Mouse (Mus musculus): Measurements from ENCODE around the gene Zfp688. TPM values are rescaled to one million over a fixed set of nuclear protein-coding genes. Genes with fewer than 3 reads are reported as not detected.
"Not testable (repeated sequence)": the region's sequence is repeated elsewhere in the genome, so short reads cannot be mapped to it uniquely, and the experiment has no call there.

Zfp688 gene
- polyA plus RNA-seq, 1 experiment from 2014 or later, result 28.6 TPM

DNA sequence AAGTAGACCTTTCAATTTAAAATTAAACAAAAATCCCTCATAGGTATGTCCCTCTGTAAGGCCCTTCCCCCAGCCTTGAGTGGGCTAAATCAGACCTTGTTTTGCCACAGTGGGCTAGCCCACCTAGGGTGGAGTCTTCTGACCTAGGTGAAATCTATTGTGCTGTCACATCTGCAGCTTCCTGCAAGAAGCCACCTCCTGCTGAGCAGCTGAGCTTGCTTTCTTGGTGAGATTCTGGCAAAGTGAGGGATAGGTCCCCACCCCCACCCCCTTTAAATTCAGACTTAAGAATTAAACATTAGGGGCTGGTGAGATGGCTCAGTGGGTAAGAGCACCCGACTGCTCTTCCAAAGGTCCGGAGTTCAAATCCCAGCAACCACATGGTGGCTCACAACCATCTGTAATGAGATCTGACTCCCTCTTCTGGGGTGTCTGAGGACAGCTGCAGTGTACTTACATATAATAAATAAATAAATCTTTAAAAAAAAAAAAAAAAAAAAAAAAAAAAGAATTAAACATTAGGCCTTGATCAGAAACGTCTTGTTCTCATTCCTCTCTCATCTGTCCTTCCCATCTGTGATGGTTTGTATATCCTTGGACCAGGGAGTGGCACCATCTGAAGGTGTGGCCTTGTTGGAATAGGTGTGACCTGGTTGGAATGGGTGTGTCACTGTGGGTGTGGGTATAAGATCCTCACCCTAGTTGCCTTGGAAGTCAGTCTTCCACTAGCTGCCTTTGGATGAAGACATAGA lies 36.7 kb upstream of the Zfp688 start:
- H3K36me3 ChIP-seq (ENCODE audit: control insufficient read depth, insufficient read depth); H3K4me3 ChIP-seq (replicated peaks; ENCODE audit: low read length); H3K9me3 ChIP-seq (ENCODE audit: control insufficient read depth, low read length); H3K4me1 ChIP-seq (replicated peaks; ENCODE audit: control insufficient read depth, insufficient read depth, low read length); ATAC-seq; H3K4me2 ChIP-seq (ENCODE audit: low read length); H3K9ac ChIP-seq (replicated peaks; ENCODE audit: low read depth, low read length); H3K27ac ChIP-seq (ENCODE audit: low read length); H3K27me3 ChIP-seq (replicated peaks; ENCODE audit: control insufficient read depth, insufficient read depth, low read length): not testable (repeated sequence)
- 82% methylated on average over 3 of the region's 3 CpGs for WGBS

GRCm38 (mm10) chr7:127454905-127455304 lies 33.0 kb upstream of the Zfp688 start:
- no peak overlapping the region for H3K9ac ChIP-seq (replicated peaks; ENCODE audit: low read depth, low read length)
- H3K4me2 ChIP-seq (ENCODE audit: low read length), result no peak overlapping the region
- H3K36me3 ChIP-seq (ENCODE audit: control insufficient read depth, insufficient read depth), result peaks cover 10% of the 10 kb centered on the region
- no peaks in the 10 kb centered on the region for H3K9me3 ChIP-seq (ENCODE audit: control insufficient read depth, low read length)
- no peak overlapping the region for H3K27ac ChIP-seq (ENCODE audit: low read length)
- no peak overlapping the region for H3K4me3 ChIP-seq (replicated peaks; ENCODE audit: low read length)
- no peak for ATAC-seq
- no peaks in the 10 kb centered on the region for H3K27me3 ChIP-seq (replicated peaks; ENCODE audit: control insufficient read depth, insufficient read depth, low read length)
- peaks cover 21% of the 10 kb centered on the region for H3K4me1 ChIP-seq (replicated peaks; ENCODE audit: control insufficient read depth, insufficient read depth, low read length)
- WGBS, result 95% methylated on average over 7 of the region's 7 CpGs

DNA sequence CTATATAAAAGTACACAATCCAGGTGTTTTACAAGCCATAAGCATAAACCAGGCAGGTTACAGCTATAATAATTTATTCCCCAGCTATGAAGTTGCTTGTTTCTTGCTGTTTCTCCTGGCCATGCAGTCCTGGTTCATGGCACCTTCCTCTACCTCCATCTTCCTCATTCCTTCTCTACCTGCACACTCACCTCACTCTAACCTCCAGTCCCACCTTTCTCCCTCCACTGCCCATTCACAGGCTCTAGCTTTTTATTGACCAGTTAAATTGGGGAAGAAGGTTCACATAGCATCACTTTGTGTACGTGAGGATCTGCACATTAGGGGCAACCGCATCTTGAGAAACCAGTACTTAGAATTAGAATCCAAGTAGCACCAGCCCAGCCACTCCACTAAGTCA lies 31.2 kb upstream of the Zfp688 start:
- WGBS, result 91% methylated on average over 2 of the region's 2 CpGs
- Histone ChIP-seq H3K4me3 (replicated peaks; ENCODE audit: low read length) (no peak overlapping the region), H3K9me3 (ENCODE audit: control insufficient read depth, low read length) (no peaks in the 10 kb centered on the region), H3K4me2 (ENCODE audit: low read length) (no peak overlapping the region), H3K9ac (replicated peaks; ENCODE audit: low read depth, low read length) (no peak overlapping the region), H3K27ac (ENCODE audit: low read length) (no peak overlapping the region), H3K27me3 (replicated peaks; ENCODE audit: control insufficient read depth, insufficient read depth, low read length) (no peaks in the 10 kb centered on the region), H3K36me3 (ENCODE audit: control insufficient read depth, insufficient read depth) (peaks cover 10% of the 10 kb centered on the region), H3K4me1 (replicated peaks; ENCODE audit: control insufficient read depth, insufficient read depth, low read length) (peaks cover 29% of the 10 kb centered on the region)
- ATAC-seq, result no peak

GRCm38 (mm10) chr7:127449966-127450365 lies 28.1 kb upstream of the Zfp688 start:
- Histone ChIP-seq H3K27ac (ENCODE audit: low read length) (peak overlapping the region; percentile 57), H3K4me2 (ENCODE audit: low read length) (peak overlapping the region; percentile 81), H3K36me3 (ENCODE audit: control insufficient read depth, insufficient read depth) (peaks cover 5% of the 10 kb centered on the region), H3K4me1 (replicated peaks; ENCODE audit: control insufficient read depth, insufficient read depth, low read length) (peaks cover 36% of the 10 kb centered on the region), H3K9ac (replicated peaks; ENCODE audit: low read depth, low read length) (peak overlapping the region; percentile 52), H3K27me3 (replicated peaks; ENCODE audit: control insufficient read depth, insufficient read depth, low read length) (no peaks in the 10 kb centered on the region), H3K9me3 (ENCODE audit: control insufficient read depth, low read length) (no peaks in the 10 kb centered on the region), H3K4me3 (replicated peaks; ENCODE audit: low read length) (peak overlapping the region; percentile 97)
- no peak for ATAC-seq
- 74% methylated on average over 7 of the region's 7 CpGs for WGBS

GRCm38 (mm10) chr7:127448521-127449300 lies 26.8 kb upstream of the Zfp688 start, which contains the start of gene Zfp689:
TSS of gene Zfp689 (minus strand) at chr7:127449158.
- H3K4me2 ChIP-seq (ENCODE audit: low read length), result peak within 1 kb of the TSS; percentile 86
- H3K27me3 ChIP-seq (replicated peaks; ENCODE audit: control insufficient read depth, insufficient read depth, low read length), result no peaks in the 10 kb centered on the region
- ATAC-seq, result peak; percentile 94
- no peaks in the 10 kb centered on the region for H3K9me3 ChIP-seq (ENCODE audit: control insufficient read depth, low read length)
- H3K36me3 ChIP-seq (ENCODE audit: control insufficient read depth, insufficient read depth), result peaks cover 10% of the 10 kb centered on the region
- H3K27ac ChIP-seq (ENCODE audit: low read length), result peak within 1 kb of the TSS; percentile 94
- WGBS, result 0% methylated on average over 52 of the region's 54 CpGs
- H3K9ac ChIP-seq (replicated peaks; ENCODE audit: low read depth, low read length), result peak within 1 kb of the TSS; percentile 96
- H3K4me3 ChIP-seq (replicated peaks; ENCODE audit: low read length), result peak within 1 kb of the TSS; percentile 97
- H3K4me1 ChIP-seq (replicated peaks; ENCODE audit: control insufficient read depth, insufficient read depth, low read length), result peaks cover 36% of the 10 kb centered on the region

DNA sequence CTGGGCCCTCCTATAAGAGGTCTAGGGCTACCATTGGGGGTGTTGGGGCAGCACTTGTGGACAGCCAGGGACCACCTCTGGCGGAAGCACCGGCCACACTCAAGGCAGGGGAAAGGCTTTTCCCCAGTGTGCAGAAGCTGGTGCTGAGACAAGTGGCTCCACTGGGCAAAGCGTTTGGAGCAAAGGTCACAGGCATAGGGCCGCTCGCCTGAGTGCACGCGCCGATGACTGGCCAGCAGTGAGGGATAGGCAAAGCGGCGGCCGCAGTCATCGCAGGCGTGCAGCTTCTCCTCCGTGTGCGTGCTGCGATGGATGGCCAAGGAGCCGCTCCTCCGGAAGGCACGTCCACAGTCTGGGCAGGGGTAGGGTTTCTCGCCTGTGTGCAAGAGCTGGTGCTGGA lies 22.1 kb upstream of the Zfp688 start:
- no peaks in the 10 kb centered on the region for H3K27me3 ChIP-seq (replicated peaks; ENCODE audit: control insufficient read depth, insufficient read depth, low read length)

GRCm38 (mm10) chr7:127437724-127438123 lies 15.9 kb upstream of the Zfp688 start:
- Histone ChIP-seq H3K4me3 (replicated peaks; ENCODE audit: low read length) (no peak overlapping the region), H3K4me1 (replicated peaks; ENCODE audit: control insufficient read depth, insufficient read depth, low read length) (no peaks in the 10 kb centered on the region), H3K36me3 (ENCODE audit: control insufficient read depth, insufficient read depth) (peaks cover 5% of the 10 kb centered on the region; the same call in 1 of the 2 replicates), H3K9ac (replicated peaks; ENCODE audit: low read depth, low read length) (no peak overlapping the region), H3K27ac (ENCODE audit: low read length) (no peak overlapping the region), H3K4me2 (ENCODE audit: low read length) (no peak overlapping the region), H3K9me3 (ENCODE audit: control insufficient read depth, low read length) (no peaks in the 10 kb centered on the region; the same call in 1 of the 2 replicates), H3K27me3 (replicated peaks; ENCODE audit: control insufficient read depth, insufficient read depth, low read length) (no peaks in the 10 kb centered on the region)
- ATAC-seq, result no peak
- whole genome bisulfite sequencing, result 92% methylated on average over 3 of the region's 3 CpGs

More for the DNA sequence above, 22.1 kb upstream of the Zfp688 start:
- Histone ChIP-seq H3K9ac (replicated peaks; ENCODE audit: low read depth, low read length) (no peak overlapping the region), H3K36me3 (ENCODE audit: control insufficient read depth, insufficient read depth) (peaks cover 16% of the 10 kb centered on the region), H3K4me3 (replicated peaks; ENCODE audit: low read length) (no peak overlapping the region), H3K27ac (ENCODE audit: low read length) (no peak overlapping the region), H3K4me1 (replicated peaks; ENCODE audit: control insufficient read depth, insufficient read depth, low read length) (peaks cover 10% of the 10 kb centered on the region), H3K9me3 (ENCODE audit: control insufficient read depth, low read length) (no peaks in the 10 kb centered on the region), H3K4me2 (ENCODE audit: low read length) (no peak overlapping the region)
- WGBS, result 94% methylated on average over 20 of the region's 20 CpGs
- ATAC-seq, result no peak

DNA sequence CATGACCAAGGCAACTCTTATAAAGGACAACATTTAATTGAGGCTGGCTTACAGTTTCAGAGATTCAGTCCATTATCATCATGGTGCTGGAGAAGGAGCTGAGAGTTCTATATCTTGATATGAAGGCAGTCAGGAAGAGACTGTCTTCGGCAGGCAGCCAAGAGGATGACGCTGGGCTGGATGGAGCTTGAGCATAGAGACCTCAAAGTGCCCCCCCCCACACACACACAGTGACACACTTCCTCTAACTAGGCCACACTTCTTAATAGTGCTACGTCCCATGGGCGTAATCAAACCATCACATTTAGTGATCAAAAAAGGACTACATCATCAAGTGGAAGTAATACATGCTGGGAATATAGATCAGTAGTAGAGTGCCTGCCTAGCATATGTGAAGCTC lies 13.3 kb upstream of the Zfp688 start:
- H3K9ac ChIP-seq (replicated peaks; ENCODE audit: low read depth, low read length), result no peak overlapping the region
- no peaks in the 10 kb centered on the region for H3K27me3 ChIP-seq (replicated peaks; ENCODE audit: control insufficient read depth, insufficient read depth, low read length)
- H3K4me2 ChIP-seq (ENCODE audit: low read length), result no peak overlapping the region
- no peak overlapping the region for H3K27ac ChIP-seq (ENCODE audit: low read length)
- H3K9me3 ChIP-seq (ENCODE audit: control insufficient read depth, low read length), result no peaks in the 10 kb centered on the region; the same call in 1 of the 2 replicates
- WGBS, result 94% methylated on average over 4 of the region's 4 CpGs
- H3K4me1 ChIP-seq (replicated peaks; ENCODE audit: control insufficient read depth, insufficient read depth, low read length), result no peaks in the 10 kb centered on the region
- no peak overlapping the region for H3K4me3 ChIP-seq (replicated peaks; ENCODE audit: low read length)
- no peaks in the 10 kb centered on the region for H3K36me3 ChIP-seq (ENCODE audit: control insufficient read depth, insufficient read depth)
- no peak for ATAC-seq

DNA sequence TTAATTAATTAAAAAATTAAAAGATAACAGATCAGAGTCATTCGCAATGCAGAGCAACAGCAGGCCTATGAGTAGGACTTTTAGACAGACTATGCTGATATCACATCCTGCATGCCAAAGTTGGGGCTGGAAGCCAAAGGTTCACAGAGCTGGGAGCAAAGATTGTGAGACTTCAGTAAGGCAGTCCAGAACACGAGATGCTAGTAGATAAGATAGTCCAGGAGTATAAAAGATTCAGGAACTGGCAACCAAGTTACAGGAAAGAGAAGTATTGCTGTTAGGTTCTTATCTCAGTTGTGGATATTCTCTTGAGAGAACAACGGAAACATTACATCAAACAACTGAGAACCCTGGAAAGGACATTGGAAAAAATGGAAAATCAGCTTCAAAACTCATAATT lies 4.5 kb upstream of the Zfp688 start:
- ATAC-seq, result no peak
- Histone ChIP-seq H3K9me3 (ENCODE audit: control insufficient read depth, low read length) (no peaks in the 10 kb centered on the region), H3K4me3 (replicated peaks; ENCODE audit: low read length) (no peak overlapping the region), H3K4me2 (ENCODE audit: low read length) (no peak overlapping the region), H3K36me3 (ENCODE audit: control insufficient read depth, insufficient read depth) (no peaks in the 10 kb centered on the region), H3K27ac (ENCODE audit: low read length) (no peak overlapping the region), H3K9ac (replicated peaks; ENCODE audit: low read depth, low read length) (no peak overlapping the region), H3K27me3 (replicated peaks; ENCODE audit: control insufficient read depth, insufficient read depth, low read length) (peaks cover 9% of the 10 kb centered on the region), H3K4me1 (replicated peaks; ENCODE audit: control insufficient read depth, insufficient read depth, low read length) (peaks cover 6% of the 10 kb centered on the region)
- whole genome bisulfite sequencing, result 71% methylated on average over 3 of the region's 3 CpGs
